Mouse (Mus musculus) heart, adult 11 months (tissue): ENCODE measurements around the gene Spata31.
A peak's percentile ranks its signal among the peaks of the same experiment; 100 is the strongest.

ENCODE experiments used
- DNase-seq: peaks from one replicate; pipeline ENCODE4 v3.0.0; 2022

Gene Spata31

GRCm38 (mm10) chr13:64917191-64917590 is at the start of gene Spata31:
Spata31 (plus strand) TSS chr13:64917406.
- DNase-seq, result peak; percentile 80

GRCm38 (mm10) chr13:64903132-64903531 is 14.1 kb upstream of the Spata31 start:
- DNase-seq, result peak; percentile 6

- no peak for DNase-seq
Measured at GRCm38 (mm10) chr13:64903585-64904208, 13.5 kb upstream of the Spata31 start, which contains the start of gene Cntnap3. Cntnap3 (minus strand) TSS chr13:64903955.
